8 mouse cellular contexts compared by ENCODE assay signal in the genomic region with DNA sequence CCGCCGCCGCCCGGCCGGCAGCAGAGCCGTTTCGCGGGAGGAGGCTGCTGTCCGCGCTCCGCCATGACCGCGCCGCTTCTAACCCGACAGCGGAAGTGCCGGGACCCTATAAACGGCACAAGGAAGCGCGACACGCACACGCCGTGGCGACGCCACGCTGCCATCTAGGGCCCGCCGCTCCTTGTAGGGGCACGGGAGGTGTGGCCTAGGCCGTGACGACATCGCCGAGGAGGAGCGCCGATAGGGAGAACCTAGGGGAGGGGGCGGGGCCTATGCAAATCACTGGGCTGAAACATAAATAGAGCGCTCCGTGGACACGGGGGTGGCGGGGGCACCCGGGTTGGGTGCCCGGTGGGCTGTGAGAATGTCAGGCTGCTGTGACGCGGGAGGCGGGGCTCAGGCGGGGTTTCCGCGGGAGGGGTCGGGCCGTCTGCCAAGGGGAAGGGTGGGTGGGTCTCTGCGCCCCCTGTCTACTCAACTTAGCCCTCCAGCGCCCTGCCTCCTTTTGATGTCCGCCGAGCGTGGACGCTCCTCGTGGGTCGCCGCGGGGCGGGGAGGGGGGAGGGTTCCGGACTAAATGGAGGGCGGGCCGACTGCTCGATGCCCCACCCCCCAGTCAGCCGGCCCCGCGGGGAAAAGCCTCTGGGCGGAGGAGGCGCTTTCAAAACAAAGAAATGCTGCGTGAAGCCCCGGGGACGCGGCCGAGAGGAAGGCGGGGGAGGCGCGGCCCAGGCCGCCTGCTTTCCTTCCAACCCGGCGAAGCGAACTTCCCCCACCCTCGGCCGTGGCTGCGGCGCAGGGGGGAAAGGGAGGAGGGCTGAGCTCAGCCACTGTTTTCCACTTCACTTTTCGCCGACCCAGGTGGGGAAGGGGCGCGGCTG.
DNase-seq lines count a peak whose midpoint lies in the region; ATAC-seq and TF ChIP-seq lines count a peak whose summit lies in the region.

No protein-coding gene starts in this region.

- WGBS in forebrain, embryonic 14.5 days = under 1% methylated on average over 67 of the region's 90 CpGs
- 1% methylated on average over 89 of the region's 90 CpGs for WGBS in lung, adult 2 months

- H3K27ac ChIP-seq in forebrain, embryonic 14.5 days (ENCODE audit: low read depth, low read length) = peak overlapping the region; percentile 99

- ATAC-seq in forebrain, embryonic 14.5 days = peak; percentile 93
- peak; percentile 85 for ATAC-seq in neutrophil, adult 5-6 weeks (ENCODE audit: extremely low read depth, insufficient number of reproducible peaks, low FRiP score, poor library complexity, severe bottlenecking)

- intact Hi-C loops in heart, postnatal 25 days (cut with DNase I) = loop anchor here (5.0 to 10.0 kb wide), 6 partner anchors 53 to 425 kb away; a partner anchor contains a TSS

- no peaks in the 10 kb centered on the region for H3K9me3 ChIP-seq in forebrain, embryonic 14.5 days (replicated peaks; ENCODE audit: control insufficient read depth, low read length)

- H3K4me3 ChIP-seq in forebrain, embryonic 14.5 days (ENCODE audit: low read depth, low read length) = peak overlapping the region; percentile 90
- peak overlapping the region; percentile 89 for H3K4me3 ChIP-seq in lung, adult 2 months (replicated peaks; ENCODE audit: extremely low read depth, low read depth, low read length)

- no peaks in the 10 kb centered on the region for H3K27me3 ChIP-seq in forebrain, embryonic 14.5 days (replicated peaks; ENCODE audit: control insufficient read depth, insufficient read depth, low read length)

- peak; percentile 98 for DNase-seq in ES-CJ7 (ENCODE audit: low read depth, low spot score)
- peak; percentile 99 for DNase-seq in cerebellum, adult 11 months
- DNase-seq in forebrain, embryonic 14.5 days (ENCODE audit: low spot score) = peak; percentile 100
- peak; percentile 99 for DNase-seq in heart, postnatal 25 days (ENCODE audit: low spot score)
- DNase-seq in layer of hippocampus, adult 18-20 months (ENCODE audit: low spot score in 2 of 2) = peak; percentile 98 to 99
- DNase-seq in lung, adult 2 months = peak; percentile 99
- peak; percentile 99 for DNase-seq in thymus, adult 18-20 months

- H3K9ac ChIP-seq in forebrain, embryonic 14.5 days (ENCODE audit: low read length) = peak overlapping the region; percentile 97

- peak overlapping the region; percentile 79 for H3K4me2 ChIP-seq in forebrain, embryonic 14.5 days (ENCODE audit: low read length)

- no peak for TF ChIP-seq CTCF in lung, adult 2 months (IDR thresholded peaks at IDR 0.05; ENCODE audit: insufficient read depth, low read length)

- H3K36me3 ChIP-seq in forebrain, embryonic 14.5 days (ENCODE audit: control insufficient read depth, insufficient read depth, low read length) = no peaks in the 10 kb centered on the region

- peaks cover 20% of the 10 kb centered on the region for H3K4me1 ChIP-seq in forebrain, embryonic 14.5 days (ENCODE audit: control insufficient read depth, insufficient read depth, low read length)
- H3K4me1 ChIP-seq in lung, adult 2 months (ENCODE audit: control insufficient read depth, insufficient read depth, low read length) = peaks cover 8% of the 10 kb centered on the region

- peak; percentile 89 for TF ChIP-seq POLR2A in lung, adult 2 months (IDR thresholded peaks at IDR 0.05; ENCODE audit: borderline replicate concordance, extremely low read depth, low read depth, low read length)

Comparison
In these comparisons a context has a peak if more than half of its experiments do, and no peak if none do; other contexts are left out.
1. Peak in every context shown above with its lines: DNase-seq, ATAC-seq, H3K4me3 ChIP-seq and H3K27ac ChIP-seq.